Mouse (Mus musculus) layer of hippocampus, adult 9-10 months (tissue): ENCODE results near the gene Tirap.
"Not testable (repeated sequence)": the region's sequence is repeated elsewhere in the genome, so short reads cannot be mapped to it uniquely, and the experiment has no call there.

Experiments
- DNase-seq: peaks from one replicate; pipeline ENCODE4 v3.0.0; 2022; ENCODE audit warnings: low spot score

The Tirap gene

GRCm38 (mm10) chr9:35188700-35189099 lies 11.4 kb downstream of the Tirap start:
- DNase-seq: no peak

GRCm38 (mm10) chr9:35187351-35187903 lies 12.7 kb downstream of the Tirap start:
- DNase-seq: no peak

DNA sequence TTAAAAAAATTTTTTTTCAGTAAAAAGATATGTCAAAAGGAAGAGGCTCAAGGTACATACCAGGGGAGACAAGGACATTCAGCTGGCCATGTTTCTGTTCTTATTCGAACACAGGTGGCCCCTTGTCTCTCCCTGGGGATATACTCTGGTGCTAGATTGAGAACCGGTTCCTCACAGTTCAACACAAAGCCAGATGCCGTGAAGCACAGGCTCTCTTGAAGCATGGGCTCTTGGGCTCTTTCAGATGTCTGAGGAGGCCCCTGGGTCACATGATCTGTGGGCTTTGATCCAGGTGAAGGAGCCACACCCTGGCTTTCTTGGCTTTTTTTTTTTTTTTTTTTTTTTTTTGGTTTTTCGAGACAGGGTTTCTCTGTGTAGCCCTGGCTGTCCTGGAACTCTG lies 13.7 kb downstream of the Tirap start:
- DNase-seq: no peak

DNA sequence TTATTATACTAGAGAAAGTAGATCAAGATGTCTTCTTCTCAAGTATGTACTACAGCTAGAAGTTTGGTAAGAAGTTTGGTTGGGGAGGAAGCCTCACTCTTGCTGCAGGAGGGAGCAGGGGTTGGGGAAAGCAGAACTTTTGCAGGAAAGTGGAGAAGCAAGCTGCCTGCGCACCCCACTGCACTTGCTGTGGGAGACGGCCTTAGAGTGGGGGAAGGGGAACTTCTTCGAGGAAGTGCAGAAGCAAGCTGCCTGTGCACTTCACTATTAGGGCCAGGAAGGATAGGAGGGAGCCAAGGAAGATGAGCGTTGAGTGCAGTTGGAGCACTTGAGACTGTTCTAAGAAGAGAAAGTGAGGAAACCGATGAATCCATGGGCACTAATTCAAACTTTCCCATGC lies 16.7 kb downstream of the Tirap start:
- no peak for DNase-seq

DNA sequence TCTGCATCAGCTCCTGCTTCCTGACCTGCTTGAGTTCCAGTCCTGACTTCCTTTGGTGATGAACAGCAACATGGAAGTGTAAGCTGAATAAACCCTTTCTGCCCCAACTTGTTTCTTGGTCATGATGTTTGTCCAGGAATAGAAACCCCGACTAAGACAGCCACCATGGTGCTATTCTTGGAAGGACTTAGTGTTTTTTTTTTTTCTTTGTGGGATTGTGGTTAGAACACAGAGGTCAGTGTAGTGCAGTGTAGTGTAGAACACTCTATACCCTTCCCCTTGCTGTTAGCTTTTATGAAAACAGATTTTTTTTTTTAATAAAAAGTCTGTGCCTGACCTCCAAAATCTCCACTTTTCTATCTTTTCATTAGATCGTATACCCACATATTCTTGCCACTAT lies 17.3 kb downstream of the Tirap start:
- no peak for DNase-seq

DNA sequence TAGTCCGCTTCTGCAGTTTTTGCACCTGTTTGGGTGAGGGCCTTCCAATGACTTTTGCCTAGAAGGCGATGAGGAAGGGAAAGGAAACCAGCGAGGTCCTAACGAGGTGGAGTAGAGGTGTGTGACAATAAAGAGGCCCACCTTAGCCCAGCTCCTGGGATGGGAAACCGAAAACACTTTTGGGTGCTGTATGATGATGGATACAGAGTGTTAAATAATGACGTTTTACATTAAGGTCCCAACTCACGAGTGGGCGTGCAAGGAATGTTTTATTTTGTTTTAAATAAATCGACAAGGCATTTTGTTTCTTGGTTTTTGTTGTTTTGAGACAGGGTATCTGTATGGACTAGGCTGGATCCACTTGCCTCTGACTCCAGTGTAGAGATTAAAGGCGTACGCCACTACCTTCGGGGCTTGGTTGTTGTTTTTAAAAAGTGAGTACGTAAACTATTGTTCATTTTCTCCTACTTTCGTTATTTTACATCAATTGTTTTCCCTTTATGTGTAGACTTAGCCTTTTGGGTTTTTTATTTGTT lies 23.9 kb downstream of the Tirap start:
- DNase-seq: no peak

GRCm38 (mm10) chr9:35175251-35176123 lies 24.6 kb downstream of the Tirap start, which contains the start of gene Dcps:
Gene Dcps (minus strand): TSS chr9:35176061.
- DNase-seq: peak; percentile 89

GRCm38 (mm10) chr9:35173331-35173730 lies 26.8 kb downstream of the Tirap start:
- no peak for DNase-seq

GRCm38 (mm10) chr9:35170071-35170470 lies 30.0 kb downstream of the Tirap start:
- DNase-seq: no peak

- DNase-seq: no peak
Measured at GRCm38 (mm10) chr9:35166798-35167635, 33.1 kb downstream of the Tirap start.

GRCm38 (mm10) chr9:35166144-35166797 lies 33.8 kb downstream of the Tirap start:
- DNase-seq: no peak

DNA sequence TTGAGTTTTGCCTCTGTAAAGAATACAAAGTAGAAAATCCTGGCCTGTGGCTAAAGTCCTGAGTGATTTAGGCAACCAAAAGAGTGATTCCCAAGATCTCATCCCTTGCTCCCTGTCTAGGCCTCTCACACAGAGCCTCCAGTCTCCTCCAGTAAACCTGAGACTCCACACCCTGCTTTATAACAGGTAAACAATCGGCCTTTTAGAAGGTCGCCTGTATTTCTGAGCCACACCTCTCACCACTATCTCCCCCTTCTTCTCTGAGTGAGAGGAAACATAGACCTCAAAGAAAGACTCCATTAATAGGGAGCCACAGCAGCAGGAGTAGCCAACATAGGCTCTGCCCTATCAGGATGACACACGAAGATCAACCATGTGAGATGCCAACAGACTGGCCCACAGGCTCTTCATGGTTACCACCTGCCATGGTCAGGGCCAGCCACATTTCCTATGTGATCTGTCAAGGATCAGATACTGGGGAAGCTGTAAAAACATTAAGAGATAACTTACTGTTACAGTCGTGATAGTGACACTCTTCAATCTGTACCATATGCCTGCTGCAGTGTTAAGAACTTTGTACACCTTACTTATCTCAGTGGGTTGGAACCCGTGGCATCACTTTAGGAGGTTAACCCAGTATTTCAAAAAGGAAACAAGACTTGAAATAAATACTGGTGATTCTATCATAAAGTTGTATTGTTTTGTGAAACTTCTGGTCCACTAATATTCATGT lies 35.8 kb downstream of the Tirap start:
- no peak for DNase-seq

GRCm38 (mm10) chr9:35163011-35163690 lies 36.9 kb downstream of the Tirap start:
- DNase-seq: no peak

DNA sequence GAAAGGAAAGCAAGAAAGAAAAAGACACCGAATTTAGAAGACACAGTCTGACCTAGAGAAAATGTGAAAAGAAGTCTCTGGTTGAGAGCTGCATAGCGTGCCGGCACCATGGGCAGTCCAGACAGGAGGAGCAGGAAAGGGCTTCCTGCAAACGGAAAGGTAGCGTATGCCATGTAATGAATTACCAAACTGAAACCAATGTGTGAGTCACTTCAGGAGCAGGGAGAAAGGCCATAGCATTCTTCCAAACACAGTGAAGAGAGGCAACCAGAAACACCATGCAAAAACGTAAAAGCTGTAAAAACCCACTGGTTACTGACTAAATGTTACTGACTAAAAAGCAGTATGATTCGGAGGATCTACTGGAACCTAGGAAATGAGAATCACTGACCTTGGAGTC lies 38.4 kb downstream of the Tirap start:
- DNase-seq: no peak

DNA sequence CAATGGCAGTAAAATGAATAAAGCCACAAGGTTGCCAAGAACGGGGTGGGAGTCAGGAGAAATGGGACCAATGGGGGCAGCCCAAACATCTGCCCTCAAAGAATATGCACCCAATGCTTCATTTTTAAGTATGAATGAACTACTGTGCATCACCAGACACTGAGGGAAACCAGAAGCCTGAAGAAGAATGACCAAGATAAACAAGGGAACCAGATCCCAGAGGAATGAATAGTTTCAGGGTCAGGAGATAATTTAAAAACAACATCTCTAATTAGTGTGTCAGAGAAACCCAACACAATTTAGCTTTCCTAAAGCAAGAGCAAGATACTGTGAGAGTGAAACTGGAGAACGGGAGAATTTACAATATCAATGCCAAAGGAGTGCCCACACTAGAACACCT lies 39.4 kb downstream of the Tirap start:
- DNase-seq: no peak

- DNase-seq: no peak
Measured at GRCm38 (mm10) chr9:35158477-35158876, 41.6 kb downstream of the Tirap start.

GRCm38 (mm10) chr9:35156862-35157261 lies 43.2 kb downstream of the Tirap start:
- DNase-seq: no peak

- DNase-seq: no peak
Measured at GRCm38 (mm10) chr9:35156002-35156710, 43.9 kb downstream of the Tirap start.

DNA sequence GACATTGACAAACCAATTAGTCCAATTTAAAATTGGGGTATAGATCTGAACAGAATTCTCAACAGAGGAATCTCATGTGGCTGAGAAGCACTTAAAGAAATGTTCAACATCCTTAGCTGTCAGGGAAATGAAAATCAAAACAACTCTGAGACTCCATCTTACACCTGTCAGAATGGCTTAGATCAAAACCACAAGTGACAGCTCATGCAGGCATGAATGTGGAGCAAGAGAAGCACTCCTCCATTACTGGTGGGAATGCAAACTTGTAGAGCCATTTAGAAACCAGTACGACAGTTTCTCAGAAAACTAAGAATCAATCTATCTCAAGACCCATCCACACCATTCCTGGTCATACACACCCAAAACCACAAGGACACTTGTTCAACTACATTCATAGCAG lies 47.2 kb downstream of the Tirap start:
- no peak for DNase-seq

DNA sequence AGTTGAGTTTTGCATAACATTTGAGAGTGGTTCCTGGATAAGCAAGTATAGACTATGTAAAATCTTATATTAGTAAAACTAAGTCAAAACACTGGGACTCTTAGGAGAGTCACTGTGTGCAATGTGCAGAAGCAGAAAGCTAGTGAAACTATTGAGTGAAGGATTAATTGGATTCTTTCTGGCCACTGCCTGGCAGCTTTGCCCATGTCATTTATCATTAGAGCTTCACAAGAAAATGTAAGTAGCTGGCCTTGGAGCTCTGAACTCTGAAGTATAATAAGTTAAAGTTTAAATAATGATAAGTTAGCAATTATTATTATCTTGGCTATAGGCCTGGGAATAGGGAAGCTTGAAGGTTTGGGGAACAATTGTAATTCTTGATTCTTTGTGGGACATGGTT lies 51.3 kb downstream of the Tirap start:
- not testable (repeated sequence) for DNase-seq
